Mouse (Mus musculus) C2C12 (cell line): Measurements from ENCODE around the gene Angptl1.

Source experiments
- CTCF ChIP-seq: IDR thresholded peaks from one replicate; pipeline ENCODE4 v1.5.1; 2011; ENCODE audit not compliant: control insufficient read depth, insufficient read depth, insufficient read length
- FOSL1 ChIP-seq: IDR thresholded peaks from one replicate; pipeline ENCODE4 v1.8.0; 2011; ENCODE audit warnings: mild to moderate bottlenecking, low read length; ENCODE audit not compliant: poor library complexity, insufficient read depth, severe bottlenecking
- MAX ChIP-seq: IDR thresholded peaks from one replicate; pipeline ENCODE4 v1.6.1; 2011; ENCODE audit warnings: mild to moderate bottlenecking, control low read depth
- MYOD1 ChIP-seq: IDR thresholded peaks from one replicate; pipeline ENCODE4 v1.6.1; 2011; ENCODE audit warnings: low read depth; ENCODE audit not compliant: control insufficient read depth, insufficient read length
- MYOG ChIP-seq: IDR thresholded peaks from one replicate; pipeline ENCODE4 v1.6.1; 2011; ENCODE audit not compliant: control insufficient read depth, insufficient read length; ENCODE audit errors: extremely low read depth
- USF1 ChIP-seq: IDR thresholded peaks from one replicate; pipeline ENCODE4 v1.6.1; 2011; ENCODE audit warnings: low read depth, mild to moderate bottlenecking, control low read depth, moderate library complexity

DNA sequence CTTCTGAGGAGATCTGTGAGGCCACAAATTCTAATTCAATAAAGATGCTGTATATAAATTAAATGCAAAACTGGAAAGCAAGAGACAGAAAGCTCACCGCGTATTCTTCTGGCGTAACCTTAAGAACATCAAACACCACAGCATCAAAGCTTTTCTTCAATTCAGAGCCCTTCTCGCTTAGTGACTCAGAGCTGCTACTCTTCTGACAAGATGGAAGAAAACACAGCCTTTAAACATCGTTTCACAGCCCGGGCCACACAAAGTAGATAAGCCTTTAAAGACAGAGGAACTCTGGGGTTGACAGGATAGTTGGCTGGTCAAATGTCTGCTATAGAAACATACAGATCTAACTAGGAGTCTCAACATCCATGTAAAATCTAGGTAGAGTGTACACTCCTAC lies 63.3 kb downstream of the Angptl1 start:
- no peak for TF ChIP-seq MAX
- TF ChIP-seq CTCF = no peak
- no peak for TF ChIP-seq MYOG
- no peak for TF ChIP-seq MYOD1
- TF ChIP-seq FOSL1 = no peak
- no peak for TF ChIP-seq USF1
